Mouse (Mus musculus) left cerebral cortex, postnatal 25 days (tissue): ENCODE data around the gene Cog4. TPM values are rescaled to one million over a fixed set of nuclear protein-coding genes. Genes with fewer than 3 reads are reported as not detected.
A peak's percentile ranks its signal among the peaks of the same experiment; 100 is the strongest.
"Not testable (repeated sequence)": the region's sequence is repeated elsewhere in the genome, so short reads cannot be mapped to it uniquely, and the experiment has no call there.

ENCODE experiments used
- DNase-seq, 2 experiments: peaks; one replicate each; pipeline ENCODE4 v3.0.0; 2022; ENCODE audit warnings: low spot score in 2 of 2, mixed read lengths in 1 of 2
- intact Hi-C: fragments of 180-260 bp; cut with DNase I; formaldehyde crosslinking; loops from one replicate; pipeline ENCODE4 v1.15.1; 2025
- total RNA-seq, 2 experiments: library from RNA; stranded (reverse); gene quantifications; 2 replicates each; pipeline ENCODE4 v1.2.3; 2021

The Cog4 gene
- total RNA-seq, 2 experiments from 2014 or later, result 55.8 to 56.3 TPM

DNA sequence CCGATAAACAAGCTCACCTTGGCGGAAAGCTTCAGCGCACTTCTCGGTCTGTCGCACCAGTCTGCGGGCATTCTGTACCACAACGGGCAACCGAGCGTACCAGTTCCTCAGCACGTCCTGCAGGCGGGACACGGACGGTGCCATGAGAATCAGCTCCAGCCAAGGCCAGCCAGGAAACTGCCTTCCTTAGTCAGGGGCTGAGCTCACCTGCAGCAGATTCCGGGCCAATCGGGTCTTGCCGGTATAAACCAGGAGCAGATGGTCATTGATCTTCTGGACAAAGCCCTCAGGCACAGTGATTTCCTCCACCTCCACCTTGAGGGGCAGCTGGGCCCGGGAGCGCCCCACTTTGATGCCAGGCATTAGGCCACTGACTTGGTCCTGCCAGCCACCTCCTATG is 37.4 kb downstream of the Cog4 start:
- no peak for DNase-seq
- intact Hi-C loops, result no loop called here

DNA sequence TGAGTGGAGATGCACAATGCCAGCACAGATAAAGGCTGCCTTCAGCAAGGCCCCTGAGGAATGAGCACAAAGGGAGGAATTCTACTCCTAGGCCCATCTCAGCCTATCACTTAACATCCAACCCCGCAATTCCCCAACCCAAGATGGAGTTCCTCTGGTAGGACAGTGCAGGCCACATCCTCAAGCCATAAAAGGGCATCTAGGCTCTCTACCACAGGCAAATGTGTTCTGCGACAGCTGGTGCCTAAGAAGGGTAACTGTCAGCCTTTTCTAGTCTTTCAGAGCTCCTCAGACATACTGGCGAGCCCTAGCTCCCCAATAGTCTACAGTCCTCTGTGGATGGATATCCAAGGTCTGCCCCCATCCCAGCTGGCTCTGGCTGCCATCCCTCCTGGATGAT is 40.2 kb downstream of the Cog4 start:
- no peak for DNase-seq
- intact Hi-C loops, result no loop called here

- no peak for DNase-seq
- intact Hi-C loops, result no loop called here
Observed at GRCm38 (mm10) chr8:110887551-110887950, 41.2 kb downstream of the Cog4 start.

- DNase-seq, result peak in 1 of 2 experiments; percentile 33
- intact Hi-C loops, result no loop called here
Observed at GRCm38 (mm10) chr8:110888441-110888840, 42.0 kb downstream of the Cog4 start.

- DNase-seq, result no peak
- intact Hi-C loops, result no loop called here
Observed at GRCm38 (mm10) chr8:110888860-110889259, 42.5 kb downstream of the Cog4 start.

DNA sequence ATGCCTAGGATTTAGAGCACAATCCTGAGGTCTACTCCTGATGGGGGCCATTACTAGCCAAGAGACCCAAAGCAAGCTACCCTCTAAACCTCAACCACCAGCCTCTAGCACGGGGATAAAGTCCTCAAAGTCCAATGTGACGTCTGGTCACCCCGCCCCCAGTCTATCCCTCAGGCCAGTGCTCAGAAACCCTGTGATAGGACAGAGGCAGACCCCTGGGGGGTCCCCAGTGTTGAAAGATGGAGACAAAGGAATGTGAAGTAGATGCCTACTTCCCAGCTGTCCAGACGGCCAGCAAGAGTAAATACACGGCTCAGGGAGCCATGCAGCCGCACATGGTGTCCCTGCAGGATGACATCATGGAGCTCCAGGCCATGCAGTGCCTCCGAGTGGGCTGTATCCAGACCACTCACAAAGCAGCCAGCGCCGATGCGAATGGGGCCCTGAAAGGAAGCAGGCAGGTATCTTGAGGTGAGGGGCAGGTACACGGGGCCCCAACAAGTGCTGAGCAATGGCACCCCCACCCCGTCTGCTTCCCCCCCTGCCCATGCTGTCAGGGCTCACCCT is 43.6 kb downstream of the Cog4 start:
- intact Hi-C loops, result no loop called here
- DNase-seq, result no peak

DNA sequence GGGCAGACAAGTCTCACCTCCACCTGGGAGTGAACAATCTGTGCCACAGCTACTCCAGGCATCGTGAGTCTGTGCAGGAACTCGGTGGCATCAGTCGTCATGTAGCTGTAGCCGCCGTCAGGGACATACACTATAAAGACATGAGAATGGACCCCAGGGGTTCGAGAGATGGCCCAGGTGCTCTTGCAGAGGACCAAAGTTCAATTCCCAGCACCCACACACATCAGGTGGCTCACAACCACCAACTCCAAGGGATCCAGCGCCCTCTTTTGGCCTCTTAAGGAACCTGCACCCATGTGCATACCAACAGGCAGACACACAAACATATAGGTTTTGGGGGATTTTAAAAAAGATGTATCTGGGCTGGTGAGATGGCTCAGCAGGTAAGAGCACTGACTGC is 45.6 kb downstream of the Cog4 start:
- intact Hi-C loops, result no loop called here
- no peak for DNase-seq

DNA sequence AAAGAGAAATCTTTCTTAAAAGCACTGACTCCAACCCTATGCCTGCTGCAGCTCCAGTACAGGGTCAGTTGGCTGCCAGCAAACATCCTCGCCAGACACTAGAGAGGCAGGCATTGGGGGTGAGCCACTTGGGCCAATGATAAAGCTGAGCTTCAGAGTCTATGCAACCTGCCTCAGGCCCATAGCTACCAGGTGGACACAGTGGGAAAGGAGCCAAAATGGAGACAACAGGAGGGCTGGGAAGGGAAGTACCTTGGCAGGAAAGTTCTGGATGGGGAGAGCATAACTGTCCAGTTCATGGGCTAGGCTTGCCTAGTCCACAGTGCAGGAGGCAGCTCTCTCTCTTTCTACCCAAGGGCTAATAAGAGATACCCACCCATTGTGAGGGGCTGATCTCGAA is 46.5 kb downstream of the Cog4 start:
- intact Hi-C loops, result no loop called here
- no peak for DNase-seq

DNA sequence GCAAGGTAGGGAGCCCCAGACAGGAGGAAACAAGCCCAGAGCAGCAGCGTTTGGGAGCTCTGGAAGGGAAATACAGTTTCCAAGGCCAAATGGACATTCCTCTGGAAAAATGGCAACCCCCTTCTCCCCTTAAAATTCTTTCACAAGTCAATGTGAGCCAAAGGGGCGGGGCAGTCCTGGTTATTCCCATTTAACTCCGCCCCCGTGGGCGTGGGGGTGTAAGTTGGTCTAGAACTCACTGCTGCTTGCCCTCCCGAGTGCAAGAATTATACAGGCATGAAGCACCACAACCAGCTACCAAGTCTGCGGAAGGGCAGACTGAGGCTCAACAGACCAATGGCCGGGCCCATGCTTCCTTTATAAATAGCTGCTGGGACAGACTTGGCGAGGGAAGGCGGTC is 48.5 kb downstream of the Cog4 start:
- intact Hi-C loops, result no loop called here
- no peak for DNase-seq

DNA sequence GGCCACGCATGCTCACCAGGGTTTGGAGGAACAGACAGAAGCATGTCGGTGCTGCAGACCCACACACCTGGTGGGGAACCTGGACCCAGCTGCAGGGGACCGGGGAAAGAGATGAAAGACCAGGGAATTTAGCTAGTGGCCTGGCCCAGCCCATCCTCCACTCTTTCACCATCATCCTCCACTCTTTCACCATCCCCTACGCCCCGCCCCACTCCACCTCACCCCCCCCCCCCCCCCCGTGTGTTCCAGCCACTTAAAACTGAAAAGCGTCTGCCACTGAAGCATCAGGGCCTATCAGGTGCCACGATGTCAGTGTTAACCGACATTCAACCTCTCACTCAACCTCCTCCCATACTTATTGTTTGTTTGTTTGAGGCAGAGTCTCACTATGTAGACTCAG is 48.9 kb downstream of the Cog4 start:
- intact Hi-C loops, result no loop called here
- no peak for DNase-seq

DNA sequence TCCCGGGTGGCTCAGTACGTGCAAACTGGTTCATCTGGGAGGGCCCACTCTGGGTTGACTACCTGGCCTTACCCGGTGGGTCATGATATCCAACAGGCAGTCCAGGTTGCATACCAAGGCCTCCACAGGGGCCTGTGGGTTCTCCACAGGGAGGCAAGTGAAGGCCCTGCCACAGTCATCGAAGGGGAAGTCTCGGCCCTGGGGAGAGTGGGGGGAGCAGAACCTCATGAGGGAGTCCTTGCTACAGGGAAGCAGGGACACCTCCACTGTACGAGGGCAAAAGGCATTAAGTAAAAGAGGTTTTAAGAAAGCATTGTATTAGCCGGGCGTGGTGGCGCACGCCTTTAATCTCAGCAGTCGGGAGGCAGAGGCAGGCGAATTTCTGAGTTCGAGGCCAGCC is 49.4 kb downstream of the Cog4 start:
- intact Hi-C loops, result no loop called here
- DNase-seq, result no peak

DNA sequence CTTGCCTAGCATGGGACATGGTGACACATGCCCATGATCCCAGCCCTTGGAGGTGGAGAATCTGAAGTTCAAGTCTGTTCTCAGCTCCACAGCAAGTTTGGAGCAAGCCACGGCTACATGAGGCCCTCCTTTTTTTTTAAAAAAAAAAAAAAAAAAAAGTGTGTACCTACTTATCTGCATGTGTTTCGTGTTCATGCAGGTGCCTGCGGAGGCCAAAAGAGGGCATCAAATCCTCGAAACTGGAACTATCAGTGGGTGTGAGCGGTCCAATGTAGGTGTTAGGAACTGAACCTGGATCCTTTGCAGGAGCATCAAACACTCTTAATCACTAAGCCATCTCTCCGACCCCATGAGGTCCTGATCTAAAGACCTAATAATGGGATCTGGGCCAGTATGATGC is 51.1 kb downstream of the Cog4 start:
- DNase-seq, result no peak
- intact Hi-C loops, result no loop called here

DNA sequence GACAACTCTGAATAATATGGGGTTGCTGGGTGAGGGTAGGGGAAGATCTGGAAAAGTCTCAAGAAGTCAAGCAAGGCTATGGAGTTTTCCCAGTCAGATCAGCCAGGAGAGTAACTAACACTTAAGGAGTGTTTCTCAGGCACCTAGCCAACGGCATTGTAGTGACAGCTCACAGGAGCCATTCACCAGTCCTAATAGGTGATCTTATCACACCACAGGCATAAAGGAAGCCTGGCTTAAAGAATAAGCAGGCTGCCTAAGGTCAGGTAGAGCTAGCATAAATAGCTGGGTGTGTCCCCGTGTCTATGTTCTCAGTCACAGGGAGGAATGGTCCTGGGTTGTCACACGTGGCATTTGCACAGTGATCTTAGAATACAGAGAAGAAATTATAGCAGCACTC is 54.7 kb downstream of the Cog4 start:
- intact Hi-C loops, result no loop called here
- no peak for DNase-seq

DNA sequence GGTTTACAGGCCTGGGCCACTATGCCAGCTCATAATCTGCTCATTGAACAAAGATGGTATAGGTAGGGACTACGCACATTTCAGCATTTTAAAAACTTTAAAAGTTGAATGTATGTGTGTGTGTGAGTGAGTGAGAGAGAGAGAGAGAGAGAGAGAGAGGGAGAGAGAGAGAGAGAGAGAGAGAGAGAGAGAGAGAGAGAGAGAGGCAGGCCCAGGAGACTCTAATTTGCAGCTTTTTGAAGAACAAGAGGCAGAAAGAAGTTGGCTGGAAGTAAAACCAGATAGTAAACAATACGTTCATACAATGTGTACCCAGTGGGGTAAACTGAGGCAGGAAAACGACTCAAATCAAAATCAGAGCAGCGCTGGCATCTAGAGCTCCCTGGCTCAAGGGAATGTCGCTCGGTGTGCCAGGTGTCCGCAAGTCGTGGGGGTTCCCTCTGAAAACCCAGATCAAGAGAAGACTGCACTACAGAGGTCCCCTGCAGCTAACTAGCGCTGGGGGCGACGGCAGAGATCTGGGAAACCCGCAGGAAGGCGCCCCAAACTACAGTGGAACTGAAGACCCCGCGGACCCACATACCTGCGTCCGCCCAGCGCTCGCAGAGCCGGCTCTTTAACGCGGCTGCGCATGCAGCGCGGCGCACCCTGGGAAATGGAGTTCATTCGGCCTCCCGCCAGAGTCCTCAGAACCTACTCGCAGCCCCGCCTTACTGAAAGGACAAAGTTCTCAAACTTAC is 55.6 kb downstream of the Cog4 start, which contains the start of gene Fuk:
Fuk (minus strand) TSS at position 650 of the 740 bp plus-strand sequence.
- peak; percentile 85 to 90 for DNase-seq
- intact Hi-C loops, result no loop called here

GRCm38 (mm10) chr8:110902579-110902965 is 56.2 kb downstream of the Cog4 start:
- intact Hi-C loops, result no loop called here
- no peak for DNase-seq

GRCm38 (mm10) chr8:110905404-110905803 is 59.0 kb downstream of the Cog4 start:
- peak; percentile 23 to 54 for DNase-seq
- intact Hi-C loops, result no loop called here

- intact Hi-C loops, result no loop called here
Observed at GRCm38 (mm10) chr8:110906682-110907081, 60.3 kb downstream of the Cog4 start.

DNA sequence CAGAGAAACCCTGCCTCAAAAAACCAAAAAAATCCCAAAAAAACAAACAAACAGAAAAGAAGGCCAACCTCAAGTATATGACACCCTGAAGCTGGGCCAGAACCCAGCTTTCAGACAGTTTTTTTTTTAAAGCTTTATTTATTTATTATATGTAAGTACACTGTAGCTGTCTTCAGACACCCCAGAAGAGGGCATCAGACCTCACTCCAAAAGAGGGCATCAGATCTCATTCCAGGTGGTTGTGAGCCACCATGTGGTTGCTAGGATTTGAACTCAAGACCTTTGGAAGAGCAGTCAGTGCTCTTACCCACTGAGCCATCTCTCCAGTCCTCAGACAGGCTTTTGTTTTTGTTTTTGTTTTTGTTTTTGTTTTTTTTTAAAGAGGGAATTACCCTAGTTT is 63.5 kb downstream of the Cog4 start:
- DNase-seq, intact Hi-C loops: not testable (repeated sequence)

More at GRCm38 (mm10) chr8:110906682-110907081, 60.3 kb downstream of the Cog4 start:
- DNase-seq, result no peak

- peak in 1 of 2 experiments; percentile 22 for DNase-seq
- intact Hi-C loops, result no loop called here
Observed at GRCm38 (mm10) chr8:110911576-110912570, 65.5 kb downstream of the Cog4 start.

DNA sequence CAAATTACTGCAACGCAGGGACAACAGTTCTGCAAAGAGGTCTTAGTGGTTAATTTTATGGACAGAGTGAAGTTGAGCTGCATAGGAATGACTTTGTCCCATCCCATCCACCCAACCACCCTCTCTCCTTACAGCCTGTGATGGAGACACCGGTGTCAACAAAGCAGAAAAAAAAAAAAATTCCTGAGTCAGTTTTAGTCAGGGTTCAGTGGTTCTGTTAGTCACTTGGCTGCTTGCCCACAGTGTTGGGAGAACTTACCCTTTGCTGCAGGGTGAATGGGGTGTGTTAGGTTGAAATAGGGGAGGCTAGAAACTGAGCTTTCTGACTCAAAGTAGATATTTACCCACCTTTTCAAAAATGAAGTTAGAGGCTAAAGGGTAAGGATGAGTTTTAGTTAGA is 71.0 kb downstream of the Cog4 start:
- no peak for DNase-seq

More for the DNA sequence above, 71.0 kb downstream of the Cog4 start:
- intact Hi-C loops, result loop anchor here (5.0 kb wide), 1 partner anchor 50 kb away; no protein-coding TSS in a partner anchor
